Mouse (Mus musculus) stomach, postnatal 0 days (tissue): ENCODE data around the gene Tmc6.

ENCODE experiments used
- CTCF ChIP-seq: IDR thresholded peaks from 2 replicates; pipeline ENCODE4 v1.5.1; 2016; ENCODE audit warnings: antibody characterized with exemption, low read depth, mild to moderate bottlenecking, moderate library complexity
- EP300 ChIP-seq: optimal IDR thresholded peaks from 2 replicates; pipeline ENCODE3; 2016; ENCODE audit warnings: antibody characterized with exemption

- TF ChIP-seq EP300 (no peak), CTCF (no peak)
These were observed 17.7 kb downstream of the Tmc6 start for GRCm38 (mm10) chr11:117764319-117764718.
